In genomic region chr11:107982225-107982896, GRCm38 (mm10) we compare ENCODE assay signal across 9 mouse cellular contexts.
DNase-seq lines count a peak whose midpoint lies in the region; ATAC-seq and TF ChIP-seq lines count a peak whose summit lies in the region.
"Had no signal": no experiment of that assay in that cellular context is flagged by ENCODE, and none has a peak within 500 bp of the region (broad histone marks: within the 10 kb centered on the region; RNA-seq: fewer than 3 reads in every experiment).

No protein-coding gene starts in this region.

- no peak overlapping the region for H3K27ac ChIP-seq in forebrain, embryonic 11.5 days (ENCODE audit: low read depth, low read length)
- no peak overlapping the region for H3K27ac ChIP-seq in kidney, embryonic 14.5 days (ENCODE audit: low read depth, low read length)
- no peak overlapping the region for H3K27ac ChIP-seq in limb, embryonic 14.5 days (replicated peaks; ENCODE audit: low read depth, low read length)
- H3K27ac ChIP-seq in neural tube, embryonic 14.5 days (ENCODE audit: low read depth, low read length), result no peak overlapping the region
- H3K27ac ChIP-seq: limb, embryonic 12.5 days had no signal

- 0 out of 2 replicates have a peak, but pooled peaks have one; percentile 37 for ATAC-seq in forebrain, embryonic 11.5 days (replicated peaks; ENCODE audit: low FRiP score)
- ATAC-seq in kidney, embryonic 14.5 days (ENCODE audit: low FRiP score, low TSS enrichment), result peak; percentile 67; the same call in 1 of the 2 replicates
- peak; percentile 68; the same call in 1 of the 2 replicates for ATAC-seq in limb, embryonic 14.5 days (ENCODE audit: low FRiP score, low read depth)
- ATAC-seq in neural tube, embryonic 14.5 days (ENCODE audit: low read depth), result peak; percentile 86

- intact Hi-C loops in heart, postnatal 36 days (cut with DNase I), result loop anchor here (1.0 to 10.0 kb wide), 3 partner anchors 118 to 468 kb away; no protein-coding TSS in a partner anchor

- TF ChIP-seq POLR2A in limb, embryonic 14.5 days (IDR thresholded peaks at IDR 0.05; ENCODE audit: borderline replicate concordance, extremely low read depth, insufficient read depth, insufficient read length), result no peak

- 25% methylated on average over 16 of the region's 16 CpGs for WGBS in forebrain, embryonic 11.5 days
- WGBS in kidney, embryonic 14.5 days, result 18% methylated on average over 16 of the region's 16 CpGs
- WGBS in limb, embryonic 14.5 days, result 26% methylated on average over 16 of the region's 16 CpGs
- whole genome bisulfite sequencing in neural tube, embryonic 14.5 days, result 11% methylated on average over 16 of the region's 16 CpGs

- H3K36me3 ChIP-seq in forebrain, embryonic 11.5 days (ENCODE audit: control insufficient read depth, insufficient read depth, low read length), result no peaks in the 10 kb centered on the region
- no peaks in the 10 kb centered on the region for H3K36me3 ChIP-seq in kidney, embryonic 14.5 days (ENCODE audit: control insufficient read depth, insufficient read depth, low read length)
- H3K36me3 ChIP-seq in limb, embryonic 14.5 days (ENCODE audit: control insufficient read depth, insufficient read depth, low read length), result 0 out of 2 replicates have a peak, but pooled peaks cover 8% of the 10 kb centered on the region
- H3K36me3 ChIP-seq in neural tube, embryonic 14.5 days (ENCODE audit: control insufficient read depth, insufficient read depth, low read length), result 0 out of 2 replicates have a peak, but pooled peaks cover 3% of the 10 kb centered on the region
- H3K36me3 ChIP-seq: limb, embryonic 12.5 days had no signal

- H3K4me3 ChIP-seq in forebrain, embryonic 11.5 days (ENCODE audit: low read depth, low read length), result no peak overlapping the region
- H3K4me3 ChIP-seq in kidney, embryonic 14.5 days (ENCODE audit: low read length), result no peak overlapping the region
- no peak overlapping the region for H3K4me3 ChIP-seq in limb, embryonic 14.5 days (replicated peaks; ENCODE audit: low read length)
- no peak overlapping the region for H3K4me3 ChIP-seq in neural tube, embryonic 14.5 days (ENCODE audit: low read depth, low read length)
- H3K4me3 ChIP-seq: limb, embryonic 12.5 days had no signal

- no peaks in the 10 kb centered on the region for H3K9me3 ChIP-seq in forebrain, embryonic 11.5 days (ENCODE audit: control insufficient read depth, low read length)
- H3K9me3 ChIP-seq in kidney, embryonic 14.5 days (ENCODE audit: control insufficient read depth, low read length), result no peaks in the 10 kb centered on the region
- no peaks in the 10 kb centered on the region for H3K9me3 ChIP-seq in limb, embryonic 14.5 days (ENCODE audit: control insufficient read depth, low read length)
- H3K9me3 ChIP-seq in neural tube, embryonic 14.5 days (ENCODE audit: control insufficient read depth, low read length), result no peaks in the 10 kb centered on the region
- H3K9me3 ChIP-seq: limb, embryonic 12.5 days had no signal

- peaks cover 5% of the 10 kb centered on the region; the same call in 1 of the 2 replicates for H3K4me1 ChIP-seq in forebrain, embryonic 11.5 days (replicated peaks; ENCODE audit: control insufficient read depth, insufficient read depth, low read length)
- H3K4me1 ChIP-seq in kidney, embryonic 14.5 days (ENCODE audit: control insufficient read depth, insufficient read depth, low read length), result 0 out of 2 replicates have a peak, but pooled peaks cover 12% of the 10 kb centered on the region
- no peaks in the 10 kb centered on the region; the same call in 1 of the 2 replicates for H3K4me1 ChIP-seq in limb, embryonic 14.5 days (ENCODE audit: control insufficient read depth, insufficient read depth, low read length)
- H3K4me1 ChIP-seq in neural tube, embryonic 14.5 days (ENCODE audit: control insufficient read depth, insufficient read depth, low read length), result peaks cover 17% of the 10 kb centered on the region

- H3K27me3 ChIP-seq in forebrain, embryonic 11.5 days (ENCODE audit: control insufficient read depth, insufficient read depth, low read length), result no peaks in the 10 kb centered on the region; the same call in 1 of the 2 replicates
- no peaks in the 10 kb centered on the region for H3K27me3 ChIP-seq in kidney, embryonic 14.5 days (ENCODE audit: control insufficient read depth, insufficient read depth, low read length)
- no peaks in the 10 kb centered on the region for H3K27me3 ChIP-seq in limb, embryonic 14.5 days (ENCODE audit: control insufficient read depth, insufficient read depth, low read length)
- H3K27me3 ChIP-seq in neural tube, embryonic 14.5 days (ENCODE audit: control insufficient read depth, insufficient read depth, low read length), result no peaks in the 10 kb centered on the region
- H3K27me3 ChIP-seq: limb, embryonic 12.5 days had no signal

- H3K4me2 ChIP-seq in forebrain, embryonic 11.5 days (ENCODE audit: low read depth, low read length, severe bottlenecking), result no peak overlapping the region
- H3K4me2 ChIP-seq in kidney, embryonic 14.5 days (replicated peaks; ENCODE audit: low read depth, low read length), result no peak overlapping the region
- H3K4me2 ChIP-seq in limb, embryonic 14.5 days (replicated peaks; ENCODE audit: low read depth, low read length, severe bottlenecking), result no peak overlapping the region
- no peak overlapping the region for H3K4me2 ChIP-seq in neural tube, embryonic 14.5 days (ENCODE audit: low read depth, low read length)
- H3K4me2 ChIP-seq: limb, embryonic 12.5 days had no signal

- DNase-seq in heart, postnatal 36 days, result peak; percentile 15 to 23
- no peak for DNase-seq in heart, adult 8-10 months (ENCODE audit: low spot score)
- DNase-seq in brain, embryonic 18.5 days (ENCODE audit: low read depth, low spot score), result peak; percentile 45
- peak; percentile 90 for DNase-seq in forebrain, embryonic 11.5 days (ENCODE audit: low spot score)
- DNase-seq in limb, embryonic 14.5 days (ENCODE audit: low spot score), result peak; percentile 76
- DNase-seq in thymus, postnatal 10 days (ENCODE audit: low spot score in 2 of 2), result no peak

- no peak overlapping the region for H3K9ac ChIP-seq in forebrain, embryonic 11.5 days (ENCODE audit: low read length)
- H3K9ac ChIP-seq in kidney, embryonic 14.5 days (ENCODE audit: low read depth, low read length), result 0 out of 2 replicates have a peak overlapping the region, but pooled peaks have one; percentile 4
- H3K9ac ChIP-seq in limb, embryonic 14.5 days (ENCODE audit: low read depth, low read length, severe bottlenecking), result no peak overlapping the region
- no peak overlapping the region for H3K9ac ChIP-seq in neural tube, embryonic 14.5 days (replicated peaks; ENCODE audit: low read depth, low read length)
- H3K9ac ChIP-seq: limb, embryonic 12.5 days had no signal

Comparison
In these comparisons a context has a peak if more than half of its experiments do, and no peak if none do; other contexts are left out.
1. DNase-seq: peak in heart, postnatal 36 days (2 of 2), brain, embryonic 18.5 days (single experiment), forebrain, embryonic 11.5 days (single experiment) and limb, embryonic 14.5 days (single experiment); none in heart, adult 8-10 months (single experiment) and thymus, postnatal 10 days (0 of 2).
2. Peak in every context shown above with its lines, with median percentiles within 50 percentile points of each other: ATAC-seq.